Mouse (Mus musculus) lung, postnatal 0 days (tissue): ENCODE results near the gene Txk. TPM values are rescaled to one million over a fixed set of nuclear protein-coding genes. Genes with fewer than 3 reads are reported as not detected.

Source experiments
- ATAC-seq: fragments of 200-750 bp; cut with Nextera tagmentation; 2 replicates; pipeline ENCODE4 v1.8.0; 2017; ENCODE audit warnings: moderate library complexity
- DNase-seq: peaks from one replicate; pipeline ENCODE4 v3.0.0-alpha.2; 2016; ENCODE audit warnings: low spot score
- H3K27ac ChIP-seq: fragments of 300-500 bp; sonication (generic); 2 replicates; pipeline ENCODE4 v1.5.1; 2014; ENCODE audit warnings: antibody characterized with exemption, mild to moderate bottlenecking, low read length, mixed read lengths
- H3K27me3 ChIP-seq: fragments of 300-500 bp; sonication (generic); replicated peaks from 2 replicates; pipeline ENCODE4 v1.6.1; 2014; ENCODE audit warnings: low read length, mixed read lengths; ENCODE audit not compliant: insufficient read depth
- H3K36me3 ChIP-seq: fragments of 300-500 bp; sonication (generic); 2 replicates; pipeline ENCODE4 v1.6.1; 2014; ENCODE audit warnings: low read length, mixed read lengths; ENCODE audit not compliant: insufficient read depth
- H3K4me1 ChIP-seq: fragments of 300-500 bp; sonication (generic); 2 replicates; pipeline ENCODE4 v1.6.1; 2014; ENCODE audit warnings: antibody characterized with exemption, low read depth, low read length, mixed read lengths; ENCODE audit not compliant: insufficient read depth
- H3K4me2 ChIP-seq: fragments of 300-500 bp; sonication (generic); replicated peaks from 2 replicates; pipeline ENCODE4 v1.6.1; 2014; ENCODE audit warnings: low read depth, mild to moderate bottlenecking, low read length, moderate library complexity, mixed read lengths
- H3K4me3 ChIP-seq: fragments of 300-500 bp; sonication (generic); 2 replicates; pipeline ENCODE4 v1.5.1; 2014; ENCODE audit warnings: low read depth, low read length
- H3K9ac ChIP-seq: fragments of 300-500 bp; sonication (generic); replicated peaks from 2 replicates; pipeline ENCODE4 v1.6.1; 2014; ENCODE audit warnings: low read depth, mild to moderate bottlenecking
- H3K9me3 ChIP-seq: fragments of 300-500 bp; sonication (generic); 2 replicates; pipeline ENCODE4 v1.6.1; 2016; ENCODE audit warnings: low read length, mixed read lengths
- CTCF ChIP-seq: IDR thresholded peaks from 2 replicates; pipeline ENCODE4 v1.5.1; 2016; ENCODE audit warnings: antibody characterized with exemption, mild to moderate bottlenecking
- EP300 ChIP-seq: IDR thresholded peaks from 2 replicates; pipeline ENCODE4 v1.6.1; 2016; ENCODE audit warnings: antibody characterized with exemption, mild to moderate bottlenecking, control low read depth
- WGBS: fragments of 180-500 bp; shearing (Covaris S2); extraction: QIAGEN DNeasy Blood & Tissue Kit; methylation state at CpG from one replicate; pipeline ENCODE4 v1.1.7; 2014; 5-methylcytosine and 5-hydroxymethylcytosine counted together
- polyA plus RNA-seq: library from polyadenylated mRNA; unstranded; fragments of >200 nt; fragmentation: Nextera tagmentation; extraction: Ambion mirVana; gene quantifications from 2 replicates; pipeline ENCODE4 v1.2.1, GENCODE M21; 2015

Gene Txk
- polyA plus RNA-seq, 1 experiment from 2014 or later = 0.19 TPM

GRCm38 (mm10) chr5:72653068-72653674, 99.4 kb downstream of the Txk start:
- TF ChIP-seq CTCF (no peak), EP300 (no peak)
- Histone ChIP-seq H3K27me3 (no peaks in the 10 kb centered on the region), H3K27ac (no peak overlapping the region), H3K4me1 (no peaks in the 10 kb centered on the region), H3K9me3 (no peaks in the 10 kb centered on the region), H3K9ac (no peak overlapping the region), H3K4me3 (no peak overlapping the region), H3K4me2 (no peak overlapping the region), H3K36me3 (no peaks in the 10 kb centered on the region)
- DNase-seq = no peak
- no peak for ATAC-seq
- 36% methylated on average over 10 of the region's 10 CpGs for WGBS

GRCm38 (mm10) chr5:72648987-72649735, 103.4 kb downstream of the Txk start:
- Histone ChIP-seq H3K4me2 (peak overlapping the region; percentile 79; the same call in 1 of the 2 replicates), H3K27me3 (no peaks in the 10 kb centered on the region), H3K4me3 (no peak overlapping the region), H3K4me1 (no peaks in the 10 kb centered on the region), H3K9ac (no peak overlapping the region), H3K27ac (no peak overlapping the region), H3K9me3 (no peaks in the 10 kb centered on the region), H3K36me3 (no peaks in the 10 kb centered on the region)
- DNase-seq = peak; percentile 47
- ATAC-seq = no peak
- 64% methylated on average over 9 of the region's 9 CpGs for whole genome bisulfite sequencing
- TF ChIP-seq CTCF = no peak
- no peak for TF ChIP-seq EP300

GRCm38 (mm10) chr5:72647958-72648595, 104.5 kb downstream of the Txk start:
- peak overlapping the region; percentile 59 for H3K27ac ChIP-seq
- 4% methylated on average over 18 of the region's 18 CpGs for WGBS

GRCm38 (mm10) chr5:72647418-72647907, 105.1 kb downstream of the Txk start, which contains the start of gene Nipal1:
Gene Nipal1 (plus strand): TSS chr5:72647795.
- Histone ChIP-seq H3K9ac (peak within 1 kb of the TSS; percentile 39; the same call in 1 of the 2 replicates), H3K27ac (peak within 1 kb of the TSS; percentile 59), H3K4me1 (no peaks in the 10 kb centered on the region), H3K36me3 (no peaks in the 10 kb centered on the region), H3K4me3 (peak within 1 kb of the TSS; percentile 48), H3K27me3 (no peaks in the 10 kb centered on the region), H3K9me3 (no peaks in the 10 kb centered on the region), H3K4me2 (peak within 1 kb of the TSS; percentile 79)
- WGBS = under 1% methylated on average over 25 of the region's 25 CpGs
- DNase-seq = peak; percentile 92
- peak; percentile 95 for ATAC-seq
- peak; percentile 39 for TF ChIP-seq CTCF
- TF ChIP-seq EP300 = no peak

More at GRCm38 (mm10) chr5:72647958-72648595, 104.5 kb downstream of the Txk start:
- H3K9ac ChIP-seq = peak overlapping the region; percentile 39; the same call in 1 of the 2 replicates
- H3K4me1 ChIP-seq = no peaks in the 10 kb centered on the region
- TF ChIP-seq EP300 = no peak
- TF ChIP-seq CTCF = no peak
- DNase-seq = peak; percentile 44
- no peaks in the 10 kb centered on the region for H3K27me3 ChIP-seq
- H3K4me3 ChIP-seq = peak overlapping the region; percentile 48
- no peaks in the 10 kb centered on the region for H3K9me3 ChIP-seq
- H3K4me2 ChIP-seq = peak overlapping the region; percentile 79
- no peaks in the 10 kb centered on the region for H3K36me3 ChIP-seq
- peak; percentile 36 for ATAC-seq

GRCm38 (mm10) chr5:72646996-72647395, 105.6 kb downstream of the Txk start:
- H3K36me3 ChIP-seq = no peaks in the 10 kb centered on the region

GRCm38 (mm10) chr5:72646131-72646530, 106.4 kb downstream of the Txk start:
- 33% methylated on average over 10 of the region's 10 CpGs for WGBS
- H3K4me3 ChIP-seq = no peak overlapping the region

More at GRCm38 (mm10) chr5:72646996-72647395, 105.6 kb downstream of the Txk start:
- H3K9ac ChIP-seq = 0 out of 2 replicates have a peak overlapping the region, but pooled peaks have one; percentile 39
- ATAC-seq (peak; percentile 10), DNase-seq (peak; percentile 45)
- H3K4me2 ChIP-seq = peak overlapping the region; percentile 79
- peak overlapping the region; percentile 32; the same call in 1 of the 2 replicates for H3K27ac ChIP-seq
- no peaks in the 10 kb centered on the region for H3K4me1 ChIP-seq
- peak overlapping the region; percentile 48 for H3K4me3 ChIP-seq
- TF ChIP-seq EP300 = no peak
- TF ChIP-seq CTCF = no peak
- 23% methylated on average over 10 of the region's 10 CpGs for WGBS
- no peaks in the 10 kb centered on the region for H3K9me3 ChIP-seq
- H3K27me3 ChIP-seq = no peaks in the 10 kb centered on the region

More at GRCm38 (mm10) chr5:72646131-72646530, 106.4 kb downstream of the Txk start:
- TF ChIP-seq EP300 (no peak), CTCF (peak; percentile 41)
- no peak overlapping the region for H3K27ac ChIP-seq
- no peaks in the 10 kb centered on the region for H3K9me3 ChIP-seq
- H3K4me1 ChIP-seq = no peaks in the 10 kb centered on the region
- H3K36me3 ChIP-seq = no peaks in the 10 kb centered on the region
- ATAC-seq (no peak), DNase-seq (no peak)
- H3K27me3 ChIP-seq = no peaks in the 10 kb centered on the region
- H3K9ac ChIP-seq = no peak overlapping the region
- no peak overlapping the region for H3K4me2 ChIP-seq

Other genes starting within 250 kb of the Txk start
- 0.85 and 1.1 TPM in 2 replicates for gene Corin, start 248.3 kb downstream of the Txk start, polyA plus RNA-seq
- 9.3 and 9.5 TPM in 2 replicates for gene Nfxl1, start 193.1 kb downstream of the Txk start, polyA plus RNA-seq
- not detected in 2 replicates for gene Zar1, start 171.5 kb downstream of the Txk start, polyA plus RNA-seq
- gene Gm5868, start 165.2 kb downstream of the Txk start, polyA plus RNA-seq = 0.15 TPM in 1 of 2 replicates, not detected in the other
- gene Cnga1, start 108.5 kb downstream of the Txk start, polyA plus RNA-seq = 0.05 TPM in 1 of 2 replicates, not detected in the other
- 11.0 TPM in 2 replicates for gene Nipal1, start 105.0 kb downstream of the Txk start, polyA plus RNA-seq
- 4.2 and 4.6 TPM in 2 replicates for gene Tec, start 115.7 kb upstream of the Txk start, polyA plus RNA-seq
- gene Slain2, start 161.5 kb upstream of the Txk start, polyA plus RNA-seq = 13.4 and 14.1 TPM in 2 replicates
- not detected in 2 replicates for gene Gm10135, start 221.9 kb upstream of the Txk start, polyA plus RNA-seq